Mouse (Mus musculus) liver, embryonic 14.5 days (tissue): ENCODE measurements at regions not wholly inside any gene's neighbourhood (a gene's known extent, or its start where the extent isn't known, plus 50 kb on each side); places are given as distances from the start of the nearest gene placed in this dataset.

ENCODE experiments used
- ATAC-seq: fragments of 200-750 bp; cut with Nextera tagmentation; 2 replicates; pipeline ENCODE4 v1.8.0; 2017; ENCODE audit warnings: moderate number of reproducible peaks, mild to moderate bottlenecking, moderate library complexity; ENCODE audit not compliant: insufficient read depth
- DNase-seq, 3 experiments: peaks; one replicate each; pipeline ENCODE4 v3.0.0-alpha.2; 2012 to 2013; ENCODE audit warnings: low read depth in 3 of 3, low spot score in 3 of 3
- H3K27ac ChIP-seq: fragments of 300-500 bp; sonication (generic); 2 replicates; pipeline ENCODE4 v1.5.1; 2014; ENCODE audit warnings: moderate library complexity, mild to moderate bottlenecking, control low read depth, inconsistent platforms
- H3K27me3 ChIP-seq: fragments of 300-500 bp; sonication (generic); 2 replicates; pipeline ENCODE4 v1.6.1; 2014; ENCODE audit warnings: mild to moderate bottlenecking, low read length, moderate library complexity; ENCODE audit not compliant: control insufficient read depth, insufficient read depth
- H3K36me3 ChIP-seq: fragments of 300-500 bp; sonication (generic); replicated peaks from 2 replicates; pipeline ENCODE4 v1.6.1; 2014; ENCODE audit warnings: low read depth; ENCODE audit not compliant: control insufficient read depth, insufficient read depth
- H3K4me1 ChIP-seq, 2 experiments: fragments of 200-500 bp in 1 of 2; fragments of 300-500 bp in 1 of 2; sonication (generic) in 1 of 2; replicated peaks; 2 replicates each; pipeline ENCODE4 v1.6.1; 2012 to 2014; ENCODE audit warnings: antibody characterized with exemption in 1 of 2, inconsistent platforms in 1 of 2, low read length in 1 of 2; ENCODE audit not compliant: control insufficient read depth in 2 of 2, insufficient read depth in 2 of 2
- H3K4me2 ChIP-seq: fragments of 300-500 bp; sonication (generic); 2 replicates; pipeline ENCODE4 v1.6.1; 2014; ENCODE audit warnings: low read depth, mild to moderate bottlenecking, control low read depth, moderate library complexity
- H3K4me3 ChIP-seq, 2 experiments: fragments of 200-500 bp in 1 of 2; fragments of 300-500 bp in 1 of 2; sonication (generic) in 1 of 2; 2 replicates each; pipeline ENCODE4 v1.5.1; 2012 to 2014; ENCODE audit warnings: low read depth in 2 of 2, low read length in 2 of 2, mild to moderate bottlenecking in 2 of 2, control low read depth in 1 of 2, inconsistent platforms in 1 of 2, moderate library complexity in 1 of 2; ENCODE audit not compliant: insufficient read depth in 1 of 2
- H3K9ac ChIP-seq: fragments of 300-500 bp; sonication (generic); replicated peaks from 2 replicates; pipeline ENCODE4 v1.6.1; 2014; ENCODE audit warnings: mild to moderate bottlenecking, control low read depth, moderate library complexity
- H3K9me3 ChIP-seq: fragments of 300-500 bp; sonication (generic); 2 replicates; pipeline ENCODE4 v1.6.1; 2016; ENCODE audit warnings: low read length, mixed read lengths; ENCODE audit not compliant: control insufficient read depth
- CTCF ChIP-seq: IDR thresholded peaks from 2 replicates; pipeline ENCODE4 v1.5.1; 2016; ENCODE audit warnings: antibody characterized with exemption, low read depth, control low read depth
- EP300 ChIP-seq: IDR thresholded peaks from 2 replicates; pipeline ENCODE4 v1.6.1; 2016; ENCODE audit warnings: antibody characterized with exemption, low read depth
- WGBS: fragments of 180-500 bp; shearing (Covaris S2); extraction: QIAGEN DNeasy Blood & Tissue Kit; methylation state at CpG from one replicate; pipeline ENCODE4 v1.1.7; 2014; ENCODE audit not compliant: insufficient replicate concordance; 5-methylcytosine and 5-hydroxymethylcytosine counted together

GRCm38 (mm10) chr5:126662648-126663047 lies 579.0 kb upstream of the Tmem132c start:
- no peak for ATAC-seq

GRCm38 (mm10) chr5:126671156-126671555 lies 570.5 kb upstream of the Tmem132c start:
- H3K4me3 ChIP-seq: no peak overlapping the region
- no peaks in the 10 kb centered on the region for H3K9me3 ChIP-seq
- no peak overlapping the region for H3K9ac ChIP-seq
- H3K27me3 ChIP-seq: no peaks in the 10 kb centered on the region
- H3K4me2 ChIP-seq: no peak overlapping the region
- no peak overlapping the region for H3K27ac ChIP-seq
- WGBS: 73% methylated on average over 1 of the region's 1 CpGs
- H3K4me1 ChIP-seq: no peaks in the 10 kb centered on the region
- ATAC-seq (no peak), DNase-seq (no peak)
- peak; percentile 27; the same call in 1 of the 2 replicates for TF ChIP-seq CTCF
- TF ChIP-seq EP300: no peak
- no peaks in the 10 kb centered on the region for H3K36me3 ChIP-seq

More at GRCm38 (mm10) chr5:126662648-126663047, 579.0 kb upstream of the Tmem132c start:
- TF ChIP-seq EP300: no peak
- TF ChIP-seq CTCF: no peak
- peaks cover 3% of the 10 kb centered on the region; the same call in 1 of the 2 replicates for H3K9me3 ChIP-seq
- no peaks in the 10 kb centered on the region for H3K27me3 ChIP-seq
- H3K9ac ChIP-seq: no peak overlapping the region
- H3K27ac ChIP-seq: no peak overlapping the region
- H3K4me3 ChIP-seq: no peak overlapping the region
- no peaks in the 10 kb centered on the region for H3K36me3 ChIP-seq
- no peaks in the 10 kb centered on the region for H3K4me1 ChIP-seq
- DNase-seq: no peak
- 68% methylated on average over 4 of the region's 4 CpGs for WGBS
- H3K4me2 ChIP-seq: no peak overlapping the region

- DNase-seq: no peak
- no peak for ATAC-seq
- TF ChIP-seq CTCF: no peak
- TF ChIP-seq EP300: no peak
- H3K4me2 ChIP-seq: no peak overlapping the region
- no peak overlapping the region for H3K27ac ChIP-seq
- no peaks in the 10 kb centered on the region for H3K36me3 ChIP-seq
- H3K9me3 ChIP-seq: no peaks in the 10 kb centered on the region; the same call in 1 of the 2 replicates
- WGBS: 53% methylated on average over 6 of the region's 6 CpGs
- no peak overlapping the region for H3K9ac ChIP-seq
- H3K4me3 ChIP-seq: no peak overlapping the region
- H3K27me3 ChIP-seq: no peaks in the 10 kb centered on the region
- H3K4me1 ChIP-seq: no peaks in the 10 kb centered on the region
These were observed 561.3 kb upstream of the Tmem132c start for GRCm38 (mm10) chr5:126680262-126680661.

GRCm38 (mm10) chr5:126699314-126699713 lies 542.3 kb upstream of the Tmem132c start:
- Histone ChIP-seq H3K4me2 (no peak overlapping the region), H3K27ac (no peak overlapping the region), H3K36me3 (no peaks in the 10 kb centered on the region), H3K9me3 (no peaks in the 10 kb centered on the region), H3K4me3 (no peak overlapping the region), H3K27me3 (no peaks in the 10 kb centered on the region), H3K4me1 (no peaks in the 10 kb centered on the region), H3K9ac (no peak overlapping the region)
- 32% methylated on average over 4 of the region's 4 CpGs for WGBS
- ATAC-seq (no peak), DNase-seq (no peak)
- no peak for TF ChIP-seq CTCF
- TF ChIP-seq EP300: no peak

- H3K4me1 ChIP-seq: no peaks in the 10 kb centered on the region
- no peak overlapping the region for H3K4me3 ChIP-seq
- H3K27ac ChIP-seq: no peak overlapping the region
- H3K4me2 ChIP-seq: no peak overlapping the region
- no peaks in the 10 kb centered on the region for H3K36me3 ChIP-seq
- H3K9me3 ChIP-seq: no peaks in the 10 kb centered on the region
- 59% methylated on average over 8 of the region's 8 CpGs for WGBS
- no peak overlapping the region for H3K9ac ChIP-seq
- DNase-seq: no peak
- H3K27me3 ChIP-seq: no peaks in the 10 kb centered on the region
- no peak for ATAC-seq
- TF ChIP-seq CTCF (no peak), EP300 (no peak)
These were observed 537.9 kb upstream of the Tmem132c start for GRCm38 (mm10) chr5:126703516-126704282.
